Mouse (Mus musculus): ENCODE data around the gene Sprr2a2.
"Not testable (repeated sequence)": the region's sequence is repeated elsewhere in the genome, so short reads cannot be mapped to it uniquely, and the experiment has no call there.

Gene Sprr2a2

GRCm38 (mm10) chr3:92274018-92274417 lies 58.3 kb downstream of the Sprr2a2 start:
- DNase-seq (ENCODE audit: low read depth): not testable (repeated sequence)

- not testable (repeated sequence) for DNase-seq (ENCODE audit: low read depth)
Measured at GRCm38 (mm10) chr3:92279663-92280062, 63.9 kb downstream of the Sprr2a2 start.

GRCm38 (mm10) chr3:92280963-92281606 lies 65.4 kb downstream of the Sprr2a2 start:
- not testable (repeated sequence) for DNase-seq (ENCODE audit: low read depth)

GRCm38 (mm10) chr3:92285101-92285500 lies 69.4 kb downstream of the Sprr2a2 start, which contains the start of gene Sprr2a3:
Gene Sprr2a3 (plus strand): TSS chr3:92285417.
- DNase-seq (ENCODE audit: low read depth): not testable (repeated sequence)

- not testable (repeated sequence) for DNase-seq (ENCODE audit: low read depth)
Measured at GRCm38 (mm10) chr3:92288489-92288888, 72.8 kb downstream of the Sprr2a2 start.

Data from 416B (cell line).